ENCODE assay signal across 8 mouse cellular contexts in the genomic region with DNA sequence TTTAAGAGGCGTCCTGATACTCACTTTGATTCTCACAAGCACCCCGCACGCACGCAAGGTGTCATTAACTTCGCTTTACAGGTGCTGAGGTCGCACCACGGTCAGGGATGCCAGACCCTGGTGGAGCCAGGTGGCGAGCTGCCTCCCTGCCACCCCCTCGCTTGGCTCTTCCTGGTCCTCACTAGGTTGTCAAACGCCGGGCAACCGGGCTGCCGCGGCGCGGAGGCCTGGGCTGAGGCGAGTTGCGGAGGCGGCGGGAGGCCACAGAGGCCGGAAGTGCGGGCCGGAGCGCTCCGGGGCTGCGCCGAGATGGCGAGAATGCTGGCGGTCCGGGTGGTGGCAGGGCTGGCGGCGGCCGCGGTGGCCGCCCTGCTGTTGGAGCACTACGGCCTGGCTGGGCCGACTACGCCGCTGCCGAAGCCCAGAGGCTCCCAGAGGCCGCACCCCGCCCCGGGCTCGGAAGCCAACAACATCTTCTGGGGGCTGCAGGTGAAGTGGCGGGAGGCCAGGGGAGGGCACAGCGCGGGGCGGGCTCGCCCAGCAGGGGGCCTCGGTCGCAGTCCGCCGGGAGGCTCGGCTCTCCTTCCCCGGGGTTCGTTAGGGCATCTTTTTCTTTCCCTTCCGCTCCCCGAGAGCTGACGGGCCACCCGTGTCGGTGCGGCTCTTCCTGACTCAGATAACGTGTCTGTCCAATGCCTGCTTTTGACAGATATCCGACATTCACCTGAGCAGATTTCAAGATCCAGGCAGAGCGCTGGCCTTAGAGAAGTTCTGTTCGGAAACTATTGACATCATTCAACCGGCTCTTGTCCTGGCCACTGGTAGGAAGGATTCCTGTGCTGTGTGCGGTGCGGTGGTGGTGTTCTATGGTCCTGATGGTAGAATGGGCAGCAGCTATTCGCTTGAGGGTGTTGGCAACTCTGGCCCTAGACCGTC. TPM values are rescaled to one million over a fixed set of nuclear protein-coding genes. Genes with fewer than 3 reads are reported as not detected.
DNase-seq lines count a peak whose midpoint lies in the region; ATAC-seq and TF ChIP-seq lines count a peak whose summit lies in the region.

A gene (plus strand): TSS at position 28 of the 936 bp plus-strand sequence.

- peak; percentile 44 for DNase-seq in heart, adult 8-10 months (ENCODE audit: low spot score)
- DNase-seq in kidney, adult 8-10 months: peak; percentile 52 to 70
- peak; percentile 64 to 73 for DNase-seq in spleen, postnatal 14 days (ENCODE audit: low spot score in 2 of 2)

- TF ChIP-seq CTCF in C2C12 (IDR thresholded peaks at IDR 0.05; ENCODE audit: control insufficient read depth, insufficient read depth, insufficient read length): peak; percentile 52
- TF ChIP-seq CTCF in bone marrow, adult 2 months (IDR thresholded peaks at IDR 0.05; ENCODE audit: control insufficient read depth, insufficient read depth, low read length): peak; percentile 27; the same call in 1 of the 2 replicates

- peak; percentile 73; the same call in 1 of the 2 replicates for TF ChIP-seq POLR2A in bone marrow, adult 2 months (IDR thresholded peaks at IDR 0.05; ENCODE audit: borderline replicate concordance, control insufficient read depth, low read depth, low read length)

- no peaks in the 10 kb centered on the region for H3K79me3 ChIP-seq in C2C12 (ENCODE audit: low read depth)

- peak within 1 kb of the TSS; percentile 74 for H3K9ac ChIP-seq in embryonic facial prominence, embryonic 15.5 days
- peak within 1 kb of the TSS; percentile 75 for H3K9ac ChIP-seq in limb, embryonic 15.5 days
- H3K9ac ChIP-seq in midbrain, embryonic 16.5 days (ENCODE audit: low read depth, low read length): peak within 1 kb of the TSS; percentile 93

- WGBS in bone marrow, adult 2 months: 2% methylated on average over 71 of the region's 71 CpGs
- under 1% methylated on average over 65 of the region's 71 CpGs for WGBS in embryonic facial prominence, embryonic 15.5 days
- under 1% methylated on average over 52 of the region's 71 CpGs for WGBS in limb, embryonic 15.5 days
- under 1% methylated on average over 67 of the region's 71 CpGs for WGBS in midbrain, embryonic 16.5 days

- H3K36me3 ChIP-seq in C2C12 (ENCODE audit: control insufficient read depth, insufficient read depth): no peaks in the 10 kb centered on the region
- H3K36me3 ChIP-seq in embryonic facial prominence, embryonic 15.5 days: no peaks in the 10 kb centered on the region
- H3K36me3 ChIP-seq in limb, embryonic 15.5 days: no peaks in the 10 kb centered on the region
- 0 out of 2 replicates have a peak, but pooled peaks cover 2% of the 10 kb centered on the region for H3K36me3 ChIP-seq in midbrain, embryonic 16.5 days (ENCODE audit: control insufficient read depth, insufficient read depth, low read length)

- H3K79me2 ChIP-seq in C2C12 (ENCODE audit: control insufficient read depth, insufficient read depth): peaks cover 6% of the 10 kb centered on the region

- no peaks in the 10 kb centered on the region for H3K27me3 ChIP-seq in C2C12 (ENCODE audit: control insufficient read depth, insufficient read depth, insufficient read length)
- H3K27me3 ChIP-seq in embryonic facial prominence, embryonic 15.5 days: no peaks in the 10 kb centered on the region
- peaks cover 5% of the 10 kb centered on the region; the same call in 1 of the 2 replicates for H3K27me3 ChIP-seq in limb, embryonic 15.5 days
- no peaks in the 10 kb centered on the region for H3K27me3 ChIP-seq in midbrain, embryonic 16.5 days (ENCODE audit: control insufficient read depth, insufficient read depth, low read depth, low read length)

- H3K27ac ChIP-seq in bone marrow, adult 2 months (ENCODE audit: control insufficient read depth, insufficient read depth, low read depth, low read length, poor library complexity): peak within 1 kb of the TSS; percentile 93
- peak within 1 kb of the TSS; percentile 60; the same call in 1 of the 2 replicates for H3K27ac ChIP-seq in embryonic facial prominence, embryonic 15.5 days (replicated peaks)
- H3K27ac ChIP-seq in limb, embryonic 15.5 days: peak within 1 kb of the TSS; percentile 38; the same call in 1 of the 2 replicates
- peak within 1 kb of the TSS; percentile 90 for H3K27ac ChIP-seq in midbrain, embryonic 16.5 days (ENCODE audit: low read length)

- peak within 1 kb of the TSS; percentile 96 for H3K4me2 ChIP-seq in embryonic facial prominence, embryonic 15.5 days (replicated peaks)
- peak within 1 kb of the TSS; percentile 98 for H3K4me2 ChIP-seq in limb, embryonic 15.5 days
- H3K4me2 ChIP-seq in midbrain, embryonic 16.5 days (ENCODE audit: low read length): peak within 1 kb of the TSS; percentile 74

- peak within 1 kb of the TSS; percentile 93 for H3ac ChIP-seq in C2C12 (ENCODE audit: control insufficient read depth, insufficient read length, low read depth)

- no peaks in the 10 kb centered on the region for H3K9me3 ChIP-seq in embryonic facial prominence, embryonic 15.5 days (replicated peaks)
- H3K9me3 ChIP-seq in limb, embryonic 15.5 days: no peaks in the 10 kb centered on the region
- no peaks in the 10 kb centered on the region for H3K9me3 ChIP-seq in midbrain, embryonic 16.5 days (replicated peaks; ENCODE audit: control insufficient read depth, low read length, poor library complexity, severe bottlenecking)

- peaks cover 1% of the 10 kb centered on the region; the same call in 1 of the 2 replicates for H3K4me1 ChIP-seq in bone marrow, adult 2 months (ENCODE audit: control insufficient read depth, insufficient read depth, low read length)
- 0 out of 2 replicates have a peak, but pooled peaks cover 9% of the 10 kb centered on the region for H3K4me1 ChIP-seq in embryonic facial prominence, embryonic 15.5 days
- peaks cover 8% of the 10 kb centered on the region; the same call in 1 of the 2 replicates for H3K4me1 ChIP-seq in limb, embryonic 15.5 days
- H3K4me1 ChIP-seq in midbrain, embryonic 16.5 days (ENCODE audit: control insufficient read depth, insufficient read depth, low read length): peaks cover 13% of the 10 kb centered on the region

- H3K4me3 ChIP-seq in C2C12 (ENCODE audit: insufficient read depth, poor library complexity, severe bottlenecking): peak within 1 kb of the TSS; percentile 45
- H3K4me3 ChIP-seq in bone marrow, adult 2 months (replicated peaks; ENCODE audit: control insufficient read depth, low read depth, low read length): peak within 1 kb of the TSS; percentile 90
- peak within 1 kb of the TSS; percentile 74 for H3K4me3 ChIP-seq in embryonic facial prominence, embryonic 15.5 days (replicated peaks)
- peak within 1 kb of the TSS; percentile 65 for H3K4me3 ChIP-seq in limb, embryonic 15.5 days
- peak within 1 kb of the TSS; percentile 63 for H3K4me3 ChIP-seq in midbrain, embryonic 16.5 days (ENCODE audit: low read depth, low read length)

- peak; percentile 72 for ATAC-seq in embryonic facial prominence, embryonic 15.5 days (ENCODE audit: insufficient number of reproducible peaks, low FRiP score, low TSS enrichment, low read depth)
- 0 out of 2 replicates have a peak, but pooled peaks have one; percentile 30 for ATAC-seq in limb, embryonic 15.5 days (ENCODE audit: insufficient number of reproducible peaks, low FRiP score, low TSS enrichment, low read depth)
- peak; percentile 81 for ATAC-seq in midbrain, embryonic 16.5 days

TF ChIP-seq in C2C12, 6 proteins besides CTCF, POLR2A, EP300 and RAD21:
- TF ChIP-seq CEBPB (IDR thresholded peaks at IDR 0.05; ENCODE audit: low read depth) (no peak), FOSL1 (IDR thresholded peaks at IDR 0.05; ENCODE audit: insufficient read depth, low read length, poor library complexity, severe bottlenecking) (no peak), USF1 (IDR thresholded peaks at IDR 0.05; ENCODE audit: low read depth) (no peak), MAX (IDR thresholded peaks at IDR 0.05) (peak; percentile 20)

RNA-seq across cellular contexts. Expression of the gene that starts here (rescaled TPM):
- 4.9 TPM for polyA plus RNA-seq in C2C12 (2012; fragmentation: generic; extraction: Trizol)
- polyA plus RNA-seq in bone marrow, adult 2 months (2011; ENCODE audit: insufficient read depth, insufficient read length, low replicate concordance, missing spikeins): 2.7 and 4.0 TPM in 2 replicates
- 2.5 and 4.1 TPM in 2 replicates for polyA plus RNA-seq in embryonic facial prominence, embryonic 15.5 days (2015; fragmentation: Nextera tagmentation; extraction: Ambion mirVana)
- total RNA-seq in heart, adult 8-10 months (2022): 1 to 10 TPM; 3.7 to 4.7 (median 4.0) TPM
- 2.4 and 2.6 TPM in 2 replicates for polyA plus RNA-seq in limb, embryonic 15.5 days (2015; fragmentation: Nextera tagmentation; extraction: Ambion mirVana)
- polyA plus RNA-seq in midbrain, embryonic 16.5 days (2015; fragmentation: Nextera tagmentation; extraction: Ambion mirVana): 12.9 and 13.1 TPM in 2 replicates

Comparison
In these comparisons a context has a peak if more than half of its experiments do, and no peak if none do; other contexts are left out.
1. Peak in every context shown above with its lines: DNase-seq, ATAC-seq, H3K4me3 ChIP-seq and H3K27ac ChIP-seq.
2. H3K27ac ChIP-seq: peak in every context shown above with its lines; median percentile 93 in bone marrow, adult 2 months; 90 in midbrain, embryonic 16.5 days; 60 in embryonic facial prominence, embryonic 15.5 days; 38 in limb, embryonic 15.5 days.
3. ATAC-seq: peak in every context shown above with its lines; median percentile 81 in midbrain, embryonic 16.5 days; 72 in embryonic facial prominence, embryonic 15.5 days; 30 in limb, embryonic 15.5 days.